Mouse (Mus musculus) thymus, postnatal 14 days (tissue): Measurements from ENCODE around the gene Olfr504.
"Not testable (repeated sequence)": the region's sequence is repeated elsewhere in the genome, so short reads cannot be mapped to it uniquely, and the experiment has no call there.

Experiments used
- DNase-seq: peaks from one replicate; pipeline ENCODE4 v3.0.0; 2021

The Olfr504 gene

DNA sequence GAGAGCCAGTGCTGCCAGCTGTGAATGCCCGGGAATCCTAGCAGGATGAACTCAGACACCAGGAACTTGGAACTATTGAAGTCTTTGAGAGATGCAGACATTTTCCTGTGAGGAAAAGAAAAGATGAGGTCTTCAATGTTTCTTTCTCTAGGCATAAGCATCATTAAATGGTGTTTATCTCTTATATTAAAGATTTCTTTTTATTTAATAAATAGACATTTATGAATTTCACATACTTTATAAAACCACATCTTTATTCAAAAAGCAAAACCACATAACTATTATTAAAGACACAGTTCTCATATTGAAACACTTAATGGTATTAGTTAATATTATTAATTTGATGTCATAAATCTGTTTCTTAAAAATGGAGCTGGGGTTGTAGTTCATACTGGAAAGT, at the start of gene Olfr504:
Gene Olfr504, minus strand, starts transcription at position 101 of the 400 bp plus-strand sequence.
- no peak for DNase-seq

DNA sequence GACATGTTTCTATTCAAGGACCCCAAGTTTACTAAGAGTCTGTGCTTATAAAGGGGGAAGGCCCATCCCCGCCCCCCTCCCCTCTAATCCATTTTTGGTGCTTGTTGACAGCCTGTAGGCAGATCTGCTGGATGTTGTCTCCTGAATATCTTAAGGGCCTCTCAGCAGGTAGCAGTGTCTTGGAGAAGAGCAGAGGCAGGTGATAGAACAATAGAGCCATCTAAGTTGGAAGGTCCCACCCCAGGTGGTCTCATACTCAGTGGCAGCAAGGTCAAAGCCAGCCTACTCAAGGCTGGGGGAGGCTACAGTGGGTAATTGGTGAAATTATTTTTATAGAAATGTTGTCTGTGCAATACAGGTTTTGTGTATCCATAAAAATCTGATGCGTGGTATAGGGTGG, 48.5 kb upstream of the Olfr504 start:
- no peak for DNase-seq

DNA sequence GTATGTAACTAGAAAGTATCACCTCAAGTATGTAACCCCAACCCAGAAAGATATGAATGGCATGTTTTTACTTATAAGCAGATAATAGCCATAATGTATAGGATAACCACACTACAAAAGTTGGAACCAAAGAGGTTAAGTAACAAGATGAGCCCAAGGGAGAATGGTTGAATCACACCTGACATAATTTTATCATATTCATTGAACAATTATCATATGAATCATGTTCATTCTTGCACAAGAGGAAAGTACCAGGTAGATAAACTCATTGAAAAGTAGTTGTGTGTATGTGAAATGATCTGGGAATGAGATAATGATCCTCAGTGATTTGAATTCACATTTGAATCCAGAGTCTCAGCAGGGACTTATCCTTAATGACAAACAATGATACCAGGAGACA, 44.9 kb upstream of the Olfr504 start, which contains the start of gene Olfr506:
Gene Olfr506, plus strand, starts transcription at position 301 of the 400 bp plus-strand sequence.
- DNase-seq: no peak

DNA sequence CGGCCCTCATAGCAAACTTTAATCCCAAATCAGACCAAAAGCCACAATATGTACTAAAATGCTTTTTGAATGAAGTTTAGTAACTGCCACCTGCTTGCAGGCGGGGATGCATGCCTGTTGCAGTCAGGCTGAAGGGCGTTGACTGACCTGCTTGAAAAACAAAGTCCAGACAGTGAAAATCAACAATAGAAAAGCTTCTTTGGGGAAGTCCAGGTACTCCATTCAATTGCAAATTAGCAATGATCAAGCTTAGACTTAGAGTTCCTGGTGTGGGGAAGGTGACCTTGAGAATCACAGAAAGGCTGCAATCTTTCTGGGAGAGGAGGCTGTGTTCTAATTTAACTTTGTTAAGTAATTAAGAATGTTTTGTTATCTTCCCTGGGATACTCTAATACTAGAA, 36.3 kb upstream of the Olfr504 start:
- DNase-seq: not testable (repeated sequence)

DNA sequence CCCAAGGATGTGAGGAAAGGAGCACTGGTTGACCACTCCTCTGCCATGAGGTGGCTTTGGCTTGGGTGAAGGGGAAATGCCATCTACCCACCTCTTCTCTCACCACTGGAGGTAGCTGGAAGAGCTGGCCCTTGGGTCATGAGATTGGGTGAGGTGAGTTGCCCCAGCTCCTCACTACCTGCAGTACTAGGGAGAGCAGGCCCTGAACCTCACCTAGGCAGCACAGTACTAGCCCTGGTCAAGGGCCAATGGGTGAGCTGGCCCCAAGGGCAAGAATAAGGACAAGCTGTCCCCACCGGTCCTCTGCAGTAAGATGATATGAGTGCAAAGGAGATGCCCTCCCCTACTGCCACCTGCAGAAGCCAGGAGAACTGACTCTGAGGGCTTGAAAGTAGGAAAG, 24.2 kb upstream of the Olfr504 start:
- DNase-seq: no peak

DNA sequence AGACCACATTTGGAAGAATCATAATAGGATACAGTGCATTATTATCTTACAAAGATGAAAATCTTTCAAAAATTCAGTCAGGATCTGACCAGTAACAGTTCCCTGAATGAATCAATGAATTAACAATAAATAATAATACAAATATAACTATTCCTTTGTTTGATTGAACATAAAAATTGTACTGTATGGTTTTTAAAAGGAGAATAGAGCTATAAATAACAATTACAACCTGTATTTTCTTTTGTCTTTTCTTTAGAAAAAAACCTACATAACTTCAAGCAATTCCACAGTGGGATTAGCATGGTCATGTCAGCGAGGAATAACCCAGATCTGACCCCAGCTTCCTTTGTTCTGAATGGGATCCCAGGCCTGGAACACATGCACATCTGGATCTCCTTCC, 21.4 kb downstream of the Olfr504 start, which contains the start of gene Olfr503:
Gene Olfr503, plus strand, starts transcription at position 301 of the 400 bp plus-strand sequence.
- DNase-seq: not testable (repeated sequence)

DNA sequence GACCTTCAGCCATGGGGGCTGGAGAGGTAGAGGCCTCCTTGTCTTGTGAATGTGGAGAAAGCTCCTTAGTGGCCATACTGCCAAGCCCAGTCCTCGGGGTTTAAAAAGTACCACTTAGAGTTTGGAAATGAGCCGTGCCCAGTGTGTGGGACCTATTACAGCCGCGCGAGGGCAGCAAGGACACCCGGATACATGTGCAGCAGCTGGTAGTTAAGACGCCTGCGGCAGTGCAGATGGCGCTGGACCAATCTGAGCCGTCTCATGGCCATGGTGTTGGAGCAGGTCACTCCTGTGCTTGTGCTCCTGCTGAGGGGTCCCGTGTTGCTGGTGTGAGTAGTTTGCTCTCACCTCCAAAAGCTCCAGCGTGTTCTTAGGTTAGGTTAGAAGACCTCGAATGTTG, 23.2 kb downstream of the Olfr504 start:
- DNase-seq: no peak

DNA sequence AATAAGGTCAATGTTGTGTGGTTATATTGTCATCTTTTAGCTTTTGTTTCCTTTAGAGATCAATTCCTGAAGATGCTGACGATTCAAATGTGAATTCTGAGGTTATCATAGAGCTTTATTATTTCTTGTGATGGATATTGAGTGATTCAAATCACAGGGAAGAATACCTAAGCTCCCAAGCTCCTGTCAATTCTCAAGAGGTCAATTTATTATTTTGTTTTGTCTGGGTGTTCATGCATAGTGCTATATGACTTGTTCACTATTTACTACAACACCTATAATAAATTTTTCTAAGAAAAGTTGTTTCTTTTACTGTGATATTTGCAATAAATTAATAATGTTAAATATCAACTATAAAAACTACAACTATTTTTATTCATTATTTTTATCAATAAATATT, 40.6 kb downstream of the Olfr504 start, which contains the start of gene Olfr502:
Gene Olfr502, minus strand, starts transcription at position 101 of the 400 bp plus-strand sequence.
- no peak for DNase-seq
